Mouse (Mus musculus): Measurements from ENCODE around the gene Tekt2. TPM values are rescaled to one million over a fixed set of nuclear protein-coding genes. Genes with fewer than 3 reads are reported as not detected.

Gene Tekt2
- polyA plus RNA-seq, 1 experiment = not detected

DNA sequence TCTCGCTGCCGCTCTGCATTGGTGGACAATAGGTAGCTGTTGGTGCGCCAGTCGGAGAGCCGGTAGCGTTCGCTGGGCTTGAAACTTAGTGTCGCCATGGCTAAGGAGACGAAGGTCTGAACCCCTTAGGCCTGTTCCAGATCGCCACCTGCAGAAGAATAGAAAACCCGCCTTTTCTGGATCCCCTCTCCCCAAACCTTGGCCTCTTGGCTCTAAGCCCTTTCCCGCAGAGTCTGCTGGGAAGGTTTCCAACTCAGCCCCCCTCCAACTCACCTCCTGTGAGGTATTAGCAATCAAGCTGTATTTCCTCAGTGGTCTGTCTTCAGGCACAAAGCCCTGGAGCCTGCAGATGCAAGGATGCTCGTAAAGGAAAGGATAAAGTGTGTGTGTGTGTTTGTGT, 627 bp downstream of the Tekt2 start:
- Histone ChIP-seq H3K36me3 (ENCODE audit: control insufficient read depth) (peaks cover 2% of the 10 kb centered on the region), H3K9me3 (ENCODE audit: control insufficient read depth, low read length) (peaks cover 5% of the 10 kb centered on the region; the same call in 1 of the 2 replicates), H3K4me3 (replicated peaks) (no peak overlapping the region), H3K27me3 (ENCODE audit: control insufficient read depth) (peaks cover 17% of the 10 kb centered on the region), H3K4me1 (ENCODE audit: control insufficient read depth) (peaks cover 35% of the 10 kb centered on the region)
- TF ChIP-seq TAL1 (IDR thresholded peaks at IDR 0.05; ENCODE audit: low read length) (no peak), GATA1 (IDR thresholded peaks at IDR 0.05; ENCODE audit: low read length) (no peak)

DNA sequence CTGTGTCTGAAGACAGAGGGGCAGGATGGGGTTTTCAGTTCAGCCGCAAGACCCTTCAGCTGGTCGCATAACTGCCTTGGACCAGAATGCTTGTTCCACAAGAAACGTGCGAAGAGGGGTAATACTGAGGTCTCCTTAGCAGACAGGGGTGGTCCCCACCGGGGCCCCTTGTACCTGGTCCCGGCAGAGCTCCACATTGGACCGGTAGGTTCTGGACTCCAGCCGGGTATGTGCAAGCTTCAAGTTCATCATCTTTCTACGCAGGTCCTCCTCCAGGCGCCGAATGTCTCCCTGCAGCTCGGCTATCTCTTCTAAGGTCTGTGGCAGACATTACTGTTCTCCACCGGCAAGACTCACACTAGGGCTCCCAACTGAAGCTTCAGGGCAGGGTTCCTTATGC, 2.8 kb downstream of the Tekt2 start:
- Histone ChIP-seq H3K4me3 (replicated peaks) (no peak overlapping the region), H3K27me3 (ENCODE audit: control insufficient read depth) (peaks cover 17% of the 10 kb centered on the region), H3K4me1 (ENCODE audit: control insufficient read depth) (peaks cover 38% of the 10 kb centered on the region), H3K36me3 (ENCODE audit: control insufficient read depth) (peaks cover 22% of the 10 kb centered on the region), H3K9me3 (ENCODE audit: control insufficient read depth, low read length) (peaks cover 5% of the 10 kb centered on the region; the same call in 1 of the 2 replicates)
- TF ChIP-seq GATA1 (IDR thresholded peaks at IDR 0.05; ENCODE audit: low read length) (no peak), TAL1 (IDR thresholded peaks at IDR 0.05; ENCODE audit: low read length) (no peak)

DNA sequence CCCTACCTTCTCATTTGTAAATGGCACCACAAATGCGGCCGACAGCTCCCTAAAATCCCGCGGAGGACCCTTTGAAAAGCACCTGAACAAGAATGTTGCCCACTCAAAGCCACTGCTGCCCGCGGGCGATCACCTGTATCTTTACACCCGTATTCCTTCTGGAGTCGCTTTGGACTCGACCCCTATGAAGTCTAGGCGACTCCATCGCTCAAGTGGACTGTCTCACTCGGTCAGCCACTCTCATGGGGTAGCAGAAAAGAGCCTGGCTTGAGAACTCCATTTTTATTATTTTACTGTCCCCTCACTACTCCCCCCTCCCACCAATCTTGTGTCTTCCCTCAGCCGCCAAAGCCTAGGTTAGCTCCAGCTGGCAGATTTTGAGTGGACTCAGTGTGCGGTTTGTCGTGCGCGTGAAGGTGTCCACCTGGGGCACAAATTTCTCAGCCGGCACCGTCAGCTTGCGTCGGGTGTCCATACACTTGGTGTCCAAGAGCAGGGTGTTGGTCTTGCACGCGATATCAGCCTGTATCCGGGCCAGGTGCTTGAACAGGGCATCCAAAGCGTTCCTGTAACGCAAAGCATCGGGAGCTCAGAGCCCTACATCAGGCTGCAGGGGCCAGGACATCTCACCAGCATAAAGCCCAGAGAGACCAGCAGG, 3.5 kb downstream of the Tekt2 start:
- Histone ChIP-seq H3K36me3 (ENCODE audit: control insufficient read depth) (peaks cover 29% of the 10 kb centered on the region), H3K9me3 (ENCODE audit: control insufficient read depth, low read length) (peaks cover 5% of the 10 kb centered on the region; the same call in 1 of the 2 replicates), H3K27me3 (ENCODE audit: control insufficient read depth) (peaks cover 14% of the 10 kb centered on the region), H3K4me1 (ENCODE audit: control insufficient read depth) (peaks cover 38% of the 10 kb centered on the region), H3K4me3 (replicated peaks) (peak overlapping the region; percentile 82)
- TF ChIP-seq GATA1 (IDR thresholded peaks at IDR 0.05; ENCODE audit: low read length) (no peak), TAL1 (IDR thresholded peaks at IDR 0.05; ENCODE audit: low read length) (no peak)

DNA sequence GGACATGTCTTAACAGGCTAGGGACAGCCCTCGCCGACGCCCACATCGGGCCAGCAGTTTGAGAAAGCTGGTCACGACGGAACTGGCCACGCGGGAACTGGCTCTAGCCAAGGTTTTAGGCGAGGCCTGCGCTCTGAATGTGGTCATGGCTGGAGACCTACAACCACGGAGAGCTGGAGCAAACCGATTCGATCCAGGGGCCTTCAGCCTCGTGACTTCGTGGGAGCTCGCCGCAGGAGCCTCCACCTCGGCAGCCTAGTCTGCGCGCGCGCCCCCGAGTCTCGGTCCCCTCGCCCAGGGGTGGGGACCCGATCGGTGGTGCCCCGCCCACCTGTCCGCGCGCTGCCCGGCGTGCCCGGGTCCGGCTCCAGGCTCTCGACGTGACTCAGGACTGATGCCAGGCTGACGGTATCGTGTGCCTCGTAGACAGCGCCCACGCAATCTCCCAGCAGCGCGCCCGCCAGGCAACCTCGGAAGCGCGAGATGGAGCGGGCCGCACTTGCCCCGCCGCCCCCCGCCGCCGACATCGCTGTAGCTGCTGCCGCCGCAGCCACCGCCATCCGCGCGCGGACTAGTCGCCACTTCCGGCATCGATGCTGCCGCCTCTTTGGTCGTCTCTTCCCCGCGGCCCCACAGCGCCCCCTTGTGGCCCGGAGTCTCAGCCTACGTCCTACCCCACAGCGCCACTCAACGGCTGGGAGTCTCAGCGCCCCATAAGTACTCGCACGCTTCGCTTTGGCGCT, 4.2 kb downstream of the Tekt2 start, which contains the start of gene Adprhl2:
Adprhl2 (minus strand) TSS at position 593 of the 743 bp plus-strand sequence.
- H3K4me3 ChIP-seq (replicated peaks) = peak within 1 kb of the TSS; percentile 82
- no peak for TF ChIP-seq TAL1 (IDR thresholded peaks at IDR 0.05; ENCODE audit: low read length)
- TF ChIP-seq GATA1 (IDR thresholded peaks at IDR 0.05; ENCODE audit: low read length) = no peak
- peaks cover 36% of the 10 kb centered on the region for H3K36me3 ChIP-seq (ENCODE audit: control insufficient read depth)
- peaks cover 5% of the 10 kb centered on the region; the same call in 1 of the 2 replicates for H3K9me3 ChIP-seq (ENCODE audit: control insufficient read depth, low read length)
- H3K27me3 ChIP-seq (ENCODE audit: control insufficient read depth) = peaks cover 14% of the 10 kb centered on the region
- peaks cover 38% of the 10 kb centered on the region for H3K4me1 ChIP-seq (ENCODE audit: control insufficient read depth)

DNA sequence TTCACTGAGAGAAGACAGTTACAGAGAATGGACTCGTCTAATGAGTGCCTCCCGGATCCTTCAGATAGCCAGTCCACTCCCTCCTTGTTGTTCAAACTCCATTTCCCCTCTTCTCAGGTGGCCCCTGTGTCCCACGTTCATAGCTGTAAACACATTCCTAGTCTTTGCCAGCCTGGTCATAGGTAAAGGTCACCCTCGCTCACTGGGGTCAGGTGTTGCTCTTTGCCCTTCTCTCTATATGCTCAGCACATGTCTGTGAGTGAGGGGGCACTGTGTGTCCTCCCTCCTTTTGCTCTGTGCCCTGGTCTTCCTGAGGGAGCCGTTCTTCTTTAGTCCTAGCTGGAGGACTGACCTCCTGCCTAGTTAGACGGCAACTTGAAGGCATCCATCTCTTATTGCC, 5.7 kb downstream of the Tekt2 start:
- Histone ChIP-seq H3K27me3 (ENCODE audit: control insufficient read depth) (peaks cover 14% of the 10 kb centered on the region), H3K4me3 (replicated peaks) (no peak overlapping the region), H3K36me3 (ENCODE audit: control insufficient read depth) (peaks cover 49% of the 10 kb centered on the region), H3K9me3 (ENCODE audit: control insufficient read depth, low read length) (peaks cover 5% of the 10 kb centered on the region; the same call in 1 of the 2 replicates), H3K4me1 (ENCODE audit: control insufficient read depth) (peaks cover 26% of the 10 kb centered on the region)
- TF ChIP-seq GATA1 (IDR thresholded peaks at IDR 0.05; ENCODE audit: low read length) = no peak
- no peak for TF ChIP-seq TAL1 (IDR thresholded peaks at IDR 0.05; ENCODE audit: low read length)

DNA sequence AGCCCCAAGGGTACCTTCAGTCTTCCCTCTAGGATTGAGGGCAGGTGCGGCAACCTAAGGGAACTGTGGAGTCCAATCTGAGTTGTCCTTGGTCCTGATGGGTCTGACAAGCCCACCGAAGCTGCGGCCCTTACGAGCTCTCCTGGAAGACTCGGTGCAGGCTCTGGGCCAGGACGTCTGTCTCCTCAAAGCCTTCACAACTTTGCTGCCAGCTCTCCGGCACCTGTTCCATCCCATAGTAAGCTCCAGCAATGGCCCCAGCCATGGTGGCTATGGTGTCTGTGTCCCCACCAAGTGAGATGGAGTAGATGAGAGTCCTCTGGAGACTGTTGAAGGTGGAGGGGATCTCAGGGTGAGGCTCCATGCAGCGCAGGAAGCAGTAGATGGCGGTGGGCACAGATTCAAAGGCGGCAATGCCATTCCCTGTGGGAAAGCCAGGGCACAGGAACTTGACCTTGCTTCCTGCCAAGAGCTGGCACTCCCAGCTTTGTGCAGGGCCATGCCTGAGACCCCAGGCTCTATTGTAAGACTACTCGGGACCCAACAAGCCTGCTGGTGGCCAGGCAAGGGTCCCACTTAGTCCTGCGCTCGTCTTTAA, 8.9 kb downstream of the Tekt2 start:
- peaks cover 16% of the 10 kb centered on the region for H3K4me1 ChIP-seq (ENCODE audit: control insufficient read depth)
- H3K27me3 ChIP-seq (ENCODE audit: control insufficient read depth) = no peaks in the 10 kb centered on the region
- no peaks in the 10 kb centered on the region for H3K9me3 ChIP-seq (ENCODE audit: control insufficient read depth, low read length)
- TF ChIP-seq GATA1 (IDR thresholded peaks at IDR 0.05; ENCODE audit: low read length) (no peak), TAL1 (IDR thresholded peaks at IDR 0.05; ENCODE audit: low read length) (no peak)
- peaks cover 52% of the 10 kb centered on the region for H3K36me3 ChIP-seq (ENCODE audit: control insufficient read depth)
- no peak overlapping the region for H3K4me3 ChIP-seq (replicated peaks)

DNA sequence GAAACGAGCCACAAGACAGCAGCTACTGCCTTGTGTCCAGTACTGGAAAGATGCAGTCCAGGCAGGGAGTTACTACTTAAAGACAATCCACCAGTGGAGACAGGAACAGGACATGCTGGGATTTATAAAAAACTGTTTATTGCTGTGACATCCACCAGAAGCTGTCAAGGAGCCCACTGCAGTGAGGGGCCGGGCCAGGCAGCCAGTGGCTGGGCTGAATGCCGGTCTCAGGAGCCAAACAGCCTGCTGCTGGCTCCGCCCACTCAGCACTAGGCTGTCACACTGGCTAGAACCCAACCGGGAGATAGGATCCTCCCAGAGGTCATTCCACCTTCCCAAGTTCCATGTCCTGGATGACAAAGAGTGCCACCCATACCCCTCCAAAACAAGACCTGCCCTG, 9.6 kb downstream of the Tekt2 start:
- Histone ChIP-seq H3K27me3 (ENCODE audit: control insufficient read depth) (no peaks in the 10 kb centered on the region), H3K36me3 (ENCODE audit: control insufficient read depth) (peaks cover 52% of the 10 kb centered on the region), H3K4me1 (ENCODE audit: control insufficient read depth) (peaks cover 12% of the 10 kb centered on the region), H3K4me3 (replicated peaks) (no peak overlapping the region), H3K9me3 (ENCODE audit: control insufficient read depth, low read length) (no peaks in the 10 kb centered on the region)
- no peak for TF ChIP-seq TAL1 (IDR thresholded peaks at IDR 0.05; ENCODE audit: low read length)
- TF ChIP-seq GATA1 (IDR thresholded peaks at IDR 0.05; ENCODE audit: low read length) = no peak

DNA sequence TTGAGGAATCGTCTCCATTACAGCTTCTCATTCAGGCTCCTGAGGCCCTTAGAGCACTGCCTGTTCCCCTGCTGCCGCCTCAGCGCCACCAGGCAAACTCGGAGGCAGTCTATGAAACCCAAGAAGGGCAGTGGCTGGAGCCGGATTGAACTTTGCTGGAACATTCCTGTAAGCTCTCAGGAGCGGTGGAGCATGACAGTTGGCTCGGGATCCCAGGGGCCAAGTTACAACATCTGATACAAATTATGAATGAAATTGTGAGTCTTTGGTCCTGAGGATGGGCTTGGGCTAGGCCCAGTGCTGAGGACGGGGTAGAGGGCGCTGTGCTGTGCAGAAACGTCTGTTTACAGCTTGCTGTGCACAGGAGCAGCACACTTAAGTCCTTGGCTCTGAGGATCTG, 11.1 kb downstream of the Tekt2 start:
- no peak for TF ChIP-seq TAL1 (IDR thresholded peaks at IDR 0.05; ENCODE audit: low read length)
- no peak for TF ChIP-seq GATA1 (IDR thresholded peaks at IDR 0.05; ENCODE audit: low read length)
- Histone ChIP-seq H3K36me3 (ENCODE audit: control insufficient read depth) (peaks cover 47% of the 10 kb centered on the region), H3K4me3 (replicated peaks) (no peak overlapping the region)

DNA sequence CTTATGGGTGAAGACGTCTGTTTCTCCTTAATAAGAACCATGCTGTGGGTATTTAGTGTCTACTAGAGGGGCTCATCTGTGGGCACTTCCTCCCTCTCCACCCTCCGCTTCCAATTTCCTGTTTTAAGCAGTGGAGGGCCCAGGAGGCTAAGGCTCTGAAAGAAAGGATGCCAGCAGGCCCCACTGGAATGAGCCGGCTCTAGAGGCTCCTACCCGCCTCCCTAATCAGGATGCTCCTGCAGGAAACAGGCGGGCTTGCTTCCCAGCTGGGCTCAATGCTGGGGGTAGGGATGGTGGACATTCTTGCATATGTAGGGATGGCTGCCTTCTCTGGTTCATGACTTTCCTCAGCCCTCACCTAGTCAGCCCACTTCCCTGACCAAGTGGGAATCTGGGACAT, 12.3 kb downstream of the Tekt2 start:
- Histone ChIP-seq H3K36me3 (ENCODE audit: control insufficient read depth) (peaks cover 35% of the 10 kb centered on the region), H3K4me3 (replicated peaks) (no peak overlapping the region), H3K9me3 (ENCODE audit: control insufficient read depth, low read length) (no peaks in the 10 kb centered on the region), H3K4me1 (ENCODE audit: control insufficient read depth) (peaks cover 3% of the 10 kb centered on the region), H3K27me3 (ENCODE audit: control insufficient read depth) (peaks cover 11% of the 10 kb centered on the region)
- TF ChIP-seq GATA1 (IDR thresholded peaks at IDR 0.05; ENCODE audit: low read length) = no peak
- TF ChIP-seq TAL1 (IDR thresholded peaks at IDR 0.05; ENCODE audit: low read length) = no peak

More for the DNA sequence above, 11.1 kb downstream of the Tekt2 start:
- peaks cover 3% of the 10 kb centered on the region for H3K4me1 ChIP-seq (ENCODE audit: control insufficient read depth)
- H3K27me3 ChIP-seq (ENCODE audit: control insufficient read depth) = peaks cover 3% of the 10 kb centered on the region
- H3K9me3 ChIP-seq (ENCODE audit: control insufficient read depth, low read length) = no peaks in the 10 kb centered on the region

All from erythroblast, embryonic 14.5 days (primary cell).